Mouse (Mus musculus) lung, postnatal 10 days (tissue): ENCODE results near the gene Fhad1.
A peak's percentile ranks its signal among the peaks of the same experiment; 100 is the strongest.
"Not testable (repeated sequence)": the region's sequence is repeated elsewhere in the genome, so short reads cannot be mapped to it uniquely, and the experiment has no call there.

ENCODE experiments used
- DNase-seq: peaks from one replicate; pipeline ENCODE4 v3.0.0; 2021

Gene Fhad1

DNA sequence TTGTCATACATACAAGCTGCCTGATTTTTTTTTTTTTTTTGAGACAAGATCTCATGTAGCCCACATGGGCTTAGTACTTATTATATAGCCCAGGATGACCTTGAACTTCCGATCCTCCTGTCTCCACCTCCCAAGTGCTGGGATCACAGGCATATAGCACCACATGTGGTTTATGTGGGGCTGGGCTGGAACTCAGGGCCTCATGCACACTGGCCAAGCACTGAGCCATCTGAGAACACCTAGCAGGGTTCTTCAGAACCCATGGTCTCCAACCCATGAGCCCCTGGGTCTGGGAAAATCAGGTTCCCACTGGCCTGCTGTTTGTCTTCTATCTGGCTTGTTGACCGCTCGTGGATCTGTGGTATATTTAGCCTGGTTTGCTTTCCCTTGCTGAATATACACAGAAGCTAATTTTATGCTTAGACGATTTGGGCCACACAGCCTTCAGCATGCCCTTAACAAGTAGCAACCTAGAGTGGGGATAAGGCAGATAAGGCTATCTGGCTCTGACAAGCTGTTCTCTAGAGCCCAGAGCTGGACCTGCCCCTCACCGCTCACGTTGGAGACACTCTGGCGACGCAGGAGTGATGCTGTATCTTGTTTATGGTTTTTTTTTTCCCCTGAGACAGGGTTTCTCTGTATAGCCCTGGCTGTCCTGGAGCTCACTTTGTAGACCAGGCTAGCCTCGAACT lies 24.9 kb upstream of the Fhad1 start:
- DNase-seq = no peak

DNA sequence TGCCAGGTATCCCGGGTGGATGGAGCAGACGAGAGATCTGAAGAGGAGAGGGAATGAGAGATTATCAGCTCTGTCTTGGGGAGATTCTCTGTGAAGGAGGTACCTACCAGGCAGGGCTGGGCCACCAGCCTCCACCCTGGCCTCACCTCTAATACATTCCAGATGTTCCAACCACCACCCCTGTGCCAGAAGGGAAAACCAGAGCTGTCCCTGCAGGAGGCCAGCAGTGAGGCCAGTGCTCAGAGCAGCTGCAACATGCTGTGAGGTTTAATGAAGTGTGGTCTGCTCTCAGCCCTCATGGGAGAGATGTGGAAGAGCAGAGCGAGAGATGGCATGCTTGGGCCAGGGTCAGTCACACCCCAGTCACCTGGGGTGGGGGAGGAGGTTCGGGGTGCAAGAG lies 23.0 kb upstream of the Fhad1 start:
- DNase-seq = no peak

DNA sequence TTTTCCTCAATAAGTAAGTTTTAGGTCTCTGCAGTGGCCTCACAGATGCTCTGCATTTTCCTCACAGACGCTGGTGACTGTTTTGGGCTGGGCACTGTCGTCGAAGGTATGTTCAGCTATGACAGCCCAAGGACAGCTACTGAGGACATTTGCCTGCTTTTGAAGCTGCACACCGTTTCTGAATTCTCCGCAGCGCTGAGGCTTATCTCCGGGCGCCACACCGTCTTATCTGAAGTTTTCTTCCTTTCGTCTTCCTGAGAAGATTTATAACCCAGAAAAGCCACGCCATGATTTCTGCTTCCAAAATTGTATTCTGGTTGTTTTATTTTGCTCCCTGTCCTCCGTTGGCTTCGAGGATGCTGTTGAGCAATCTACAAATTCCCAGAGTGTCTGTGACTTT lies 13.7 kb upstream of the Fhad1 start:
- DNase-seq = no peak

DNA sequence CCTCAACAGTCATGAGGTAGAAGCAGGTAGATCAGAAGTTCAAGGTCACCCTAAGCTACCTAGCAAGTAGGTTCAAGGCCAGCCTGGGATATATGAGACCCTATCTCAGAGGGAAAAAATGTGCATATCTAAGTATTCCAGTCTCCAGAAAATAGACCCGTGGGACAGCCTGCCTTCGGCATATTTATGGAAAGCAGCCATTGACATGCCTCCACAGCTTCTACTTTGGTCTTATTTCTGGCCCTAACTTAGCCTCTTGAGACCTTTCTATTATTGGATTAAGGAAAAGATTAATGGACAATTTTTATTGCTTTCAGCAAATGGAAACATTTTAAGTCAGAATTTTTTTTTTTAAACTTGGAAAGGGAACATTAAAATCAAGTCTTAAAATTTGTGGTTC lies 12.1 kb upstream of the Fhad1 start:
- DNase-seq = no peak

DNA sequence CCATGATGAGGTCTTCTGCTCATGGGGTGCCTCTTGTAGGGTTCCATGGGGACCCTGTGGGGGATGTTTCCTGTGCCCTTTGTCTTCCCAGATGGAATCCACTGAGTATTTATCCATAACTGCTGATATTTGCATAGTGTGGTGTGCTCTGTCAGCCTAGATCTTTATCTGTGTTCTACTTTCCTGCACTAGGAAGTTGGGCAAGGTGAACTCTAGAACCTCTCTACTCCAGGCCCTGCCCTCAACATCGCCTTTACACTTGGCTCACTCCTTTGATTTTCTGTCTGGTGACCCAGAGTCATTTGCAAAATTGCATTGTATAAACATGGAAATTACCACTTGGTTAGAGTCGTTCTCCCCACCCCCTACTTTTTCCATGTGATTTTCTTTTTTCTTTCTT lies 9.7 kb upstream of the Fhad1 start:
- no peak for DNase-seq

DNA sequence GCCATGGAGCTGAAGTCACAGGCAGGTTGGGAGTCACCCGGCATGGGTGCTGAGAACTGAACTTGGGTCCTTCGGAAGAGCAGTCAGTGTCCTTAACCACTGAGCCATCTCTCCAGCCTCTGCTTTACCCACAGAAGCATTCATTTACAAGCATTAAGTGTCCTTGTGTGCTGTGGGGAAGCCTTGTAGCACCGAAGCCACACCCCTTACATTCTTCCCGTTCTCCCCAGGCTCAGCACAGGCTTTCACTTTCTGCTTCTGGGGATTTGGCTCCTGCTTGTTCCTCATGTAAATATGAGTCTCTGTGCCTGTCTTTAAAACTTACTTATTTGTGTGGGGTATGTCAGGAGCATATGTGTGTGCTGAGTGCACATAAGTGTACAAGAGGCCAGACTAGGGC lies 8.3 kb upstream of the Fhad1 start:
- DNase-seq = no peak

DNA sequence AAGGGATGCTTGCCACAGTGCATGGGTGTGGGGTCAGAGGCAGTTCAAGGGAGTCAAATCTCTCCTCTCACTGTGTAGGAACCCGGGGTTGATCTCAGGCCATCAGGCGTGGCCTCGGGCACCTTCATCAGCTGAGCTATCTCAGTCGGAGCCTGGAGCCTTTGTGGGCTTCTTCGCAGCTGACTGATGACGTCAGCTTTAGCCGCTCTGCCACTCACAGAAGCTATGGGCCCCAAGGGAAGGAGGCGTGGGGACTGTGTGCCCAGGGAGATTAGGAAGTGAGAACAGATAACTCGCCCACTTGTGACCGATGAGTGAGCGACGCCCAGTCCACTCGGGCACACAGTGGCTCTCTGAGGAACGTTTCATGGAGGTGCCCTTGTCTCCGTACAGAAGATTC lies 2.8 kb upstream of the Fhad1 start:
- peak; percentile 23 for DNase-seq

DNA sequence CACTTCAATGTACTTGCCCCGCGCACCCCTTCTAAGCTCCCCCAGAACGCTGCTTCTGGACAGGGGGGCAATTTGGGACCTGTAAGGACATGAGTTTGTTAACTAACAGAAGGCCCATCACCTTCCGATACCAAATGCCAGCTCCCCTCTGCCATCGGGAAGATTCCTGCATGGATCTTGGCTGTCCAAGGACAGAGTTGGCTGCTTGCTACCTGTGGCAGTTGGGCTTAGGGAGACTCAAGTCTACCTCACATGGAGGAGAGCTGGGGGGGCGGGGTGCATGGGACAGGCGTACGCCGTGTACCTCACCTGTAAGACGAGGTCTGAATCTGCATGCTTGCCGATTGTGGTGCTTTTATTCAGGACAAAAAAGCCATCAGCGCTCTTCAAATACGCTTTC lies 3.6 kb downstream of the Fhad1 start:
- DNase-seq = no peak

DNA sequence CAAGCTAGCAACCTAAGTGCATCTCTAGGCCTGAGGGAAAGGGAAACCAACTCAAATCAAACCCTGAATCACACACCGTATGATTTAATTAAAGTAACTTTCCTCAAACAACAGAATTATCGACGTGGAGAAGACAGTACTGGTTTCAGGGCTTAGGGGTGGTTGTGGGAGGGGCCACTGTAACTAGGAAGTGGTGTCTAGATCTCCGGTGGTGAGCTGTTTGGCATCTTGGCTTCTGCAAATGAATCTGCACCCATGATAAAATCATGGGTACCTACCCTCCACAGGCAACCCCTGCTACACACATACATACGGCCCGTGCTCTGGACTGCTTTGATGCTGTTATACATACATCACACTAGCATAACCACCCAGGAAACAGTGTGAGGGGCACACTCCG lies 4.4 kb downstream of the Fhad1 start:
- DNase-seq = no peak

DNA sequence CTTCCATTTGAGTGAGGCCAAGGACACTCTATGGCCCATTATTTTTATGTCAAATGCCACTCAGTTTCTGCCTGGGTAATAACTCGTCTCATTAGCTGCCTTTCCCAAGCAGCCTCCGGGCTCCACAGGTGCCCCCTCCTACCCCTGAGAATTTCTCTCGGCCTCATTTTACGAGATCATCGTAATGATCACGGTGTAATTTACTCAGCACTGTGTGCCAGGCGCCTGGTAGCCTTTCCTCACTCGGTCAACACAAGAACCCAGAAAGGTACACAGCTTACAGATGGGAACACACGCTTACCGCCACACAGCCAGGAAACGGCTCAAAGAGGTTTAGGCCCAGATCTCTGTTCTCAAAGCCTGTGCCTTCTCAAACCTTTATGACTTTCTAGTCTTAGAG lies 6.7 kb downstream of the Fhad1 start:
- DNase-seq = no peak

DNA sequence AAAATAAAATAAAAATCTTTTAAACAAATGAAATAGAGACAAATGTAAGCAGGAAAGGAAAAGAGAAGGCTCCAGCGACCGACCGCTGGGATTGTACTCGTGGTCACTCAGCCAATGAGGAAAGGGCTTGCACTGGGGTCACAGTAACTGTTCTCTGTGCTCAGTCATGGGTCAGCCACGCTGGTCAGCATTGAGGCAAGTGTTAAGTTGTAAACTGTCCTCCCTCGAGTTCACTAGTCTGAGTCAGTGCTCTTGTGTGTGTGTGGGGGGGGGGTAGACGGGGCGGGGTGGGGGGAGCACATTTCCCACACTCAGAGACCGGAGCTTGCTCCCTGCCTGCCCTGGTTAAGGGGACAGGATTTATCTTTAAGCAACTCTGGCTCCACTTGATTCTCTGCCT lies 14.3 kb downstream of the Fhad1 start:
- DNase-seq = no peak

DNA sequence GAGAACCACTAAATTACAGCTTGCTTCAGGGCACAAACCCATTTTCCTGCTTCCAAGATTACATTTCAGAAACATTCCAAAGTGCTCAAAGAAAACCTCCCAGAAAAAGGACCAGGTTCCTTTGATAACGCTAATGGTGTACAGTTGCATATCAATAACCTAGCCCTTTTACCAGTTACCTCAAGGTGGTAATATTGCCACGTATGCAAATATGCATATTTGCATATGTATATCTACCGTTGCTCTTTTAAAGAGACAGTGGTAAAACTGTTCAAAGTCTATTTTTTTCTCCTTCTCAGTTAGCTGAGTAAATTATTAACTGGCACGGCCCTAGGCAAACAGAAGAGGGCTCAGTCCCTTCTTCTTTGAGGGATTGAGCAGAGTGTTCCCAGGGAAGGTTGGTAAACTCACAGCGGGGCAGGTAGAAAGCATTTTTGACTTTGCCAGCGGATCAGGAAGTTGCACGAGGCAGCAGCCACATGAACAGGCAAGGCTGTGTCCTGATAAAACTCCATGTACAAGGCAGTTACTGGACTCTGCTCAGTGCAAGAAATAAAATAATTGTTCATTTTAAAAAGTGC lies 15.3 kb downstream of the Fhad1 start:
- DNase-seq = no peak

DNA sequence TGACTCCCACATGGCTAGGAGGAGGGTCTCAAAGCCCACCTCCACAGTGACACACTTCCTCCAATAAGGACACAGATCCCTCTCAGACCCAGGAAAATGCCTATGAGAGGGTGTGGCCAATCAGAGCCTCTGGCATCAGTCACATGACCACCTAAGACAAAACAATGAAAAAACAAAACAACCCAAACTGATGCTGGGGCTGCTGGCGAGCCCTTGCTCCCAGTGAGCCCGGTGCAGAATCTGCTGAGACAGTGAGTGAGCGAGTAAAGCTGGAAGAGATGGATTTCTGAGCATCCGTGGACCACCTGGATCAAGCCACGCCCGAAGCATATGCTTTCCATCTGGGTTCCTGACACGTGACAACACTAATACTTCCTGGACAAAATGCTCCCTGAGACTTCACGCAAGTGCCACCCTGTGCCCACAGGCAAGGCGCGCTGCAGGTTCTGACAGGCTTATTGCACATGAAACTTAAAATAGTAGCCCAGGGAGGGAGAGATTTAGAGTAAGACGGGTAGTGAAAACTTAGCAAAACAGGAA lies 16.5 kb downstream of the Fhad1 start:
- DNase-seq = no peak

DNA sequence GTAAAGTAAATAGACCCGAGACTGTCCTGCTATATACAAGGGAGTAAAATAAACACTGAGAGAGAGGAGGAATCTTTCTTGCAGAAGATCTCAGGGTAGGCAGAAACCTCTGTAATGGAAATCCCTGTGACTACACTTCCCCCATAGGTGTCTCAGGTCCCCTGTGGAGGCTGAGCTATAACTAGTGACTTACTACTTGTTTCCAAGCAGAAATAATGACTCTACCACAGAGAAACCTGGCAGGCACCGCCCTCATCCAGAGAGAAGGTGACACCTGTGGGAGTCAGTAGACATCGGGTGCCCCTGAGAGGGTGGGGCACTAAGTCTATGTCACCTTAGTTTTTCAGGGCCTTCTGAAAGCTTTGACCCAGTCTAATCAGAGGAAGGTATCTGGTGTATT lies 18.0 kb downstream of the Fhad1 start:
- no peak for DNase-seq

DNA sequence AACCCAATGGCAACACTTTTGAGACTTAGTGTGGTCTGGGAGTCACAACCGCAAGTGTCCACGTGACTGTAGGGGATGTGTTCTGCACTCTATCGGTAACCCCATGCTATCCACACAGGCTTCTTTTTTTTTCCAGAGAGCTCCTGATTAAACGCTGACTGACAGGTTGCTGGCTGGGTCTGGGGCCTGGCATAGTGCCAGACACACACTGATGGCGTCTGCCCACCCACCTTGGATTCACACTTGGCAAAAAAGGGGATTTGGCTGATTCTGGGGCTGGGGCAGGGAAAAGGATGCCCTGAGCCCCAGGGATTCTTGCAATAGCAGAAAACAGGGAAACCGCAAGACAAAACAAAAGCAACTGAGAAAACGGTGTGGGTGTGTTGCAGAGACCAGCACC lies 18.8 kb downstream of the Fhad1 start:
- no peak for DNase-seq

DNA sequence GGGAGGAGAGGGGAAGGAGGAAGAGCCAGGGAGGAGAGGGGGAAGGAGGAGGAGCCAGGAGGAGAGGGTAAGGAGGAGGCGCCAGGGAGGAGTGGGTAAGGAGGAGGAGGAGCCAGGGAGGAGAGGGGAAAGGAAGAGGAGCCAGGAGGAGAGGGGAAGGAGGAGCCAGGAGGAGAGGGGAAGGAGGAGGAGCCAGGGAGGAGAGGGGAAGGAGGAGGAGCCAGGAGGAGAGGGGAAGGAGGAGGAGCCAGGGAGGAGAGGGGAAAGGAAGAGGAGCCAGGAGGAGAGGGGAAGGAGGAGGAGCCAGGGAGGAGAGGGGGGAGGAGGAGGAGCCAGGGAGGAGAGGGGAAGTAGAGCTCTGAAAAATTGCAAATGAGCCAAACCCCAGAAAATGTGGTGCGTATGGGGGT lies 20.8 kb downstream of the Fhad1 start:
- not testable (repeated sequence) for DNase-seq

DNA sequence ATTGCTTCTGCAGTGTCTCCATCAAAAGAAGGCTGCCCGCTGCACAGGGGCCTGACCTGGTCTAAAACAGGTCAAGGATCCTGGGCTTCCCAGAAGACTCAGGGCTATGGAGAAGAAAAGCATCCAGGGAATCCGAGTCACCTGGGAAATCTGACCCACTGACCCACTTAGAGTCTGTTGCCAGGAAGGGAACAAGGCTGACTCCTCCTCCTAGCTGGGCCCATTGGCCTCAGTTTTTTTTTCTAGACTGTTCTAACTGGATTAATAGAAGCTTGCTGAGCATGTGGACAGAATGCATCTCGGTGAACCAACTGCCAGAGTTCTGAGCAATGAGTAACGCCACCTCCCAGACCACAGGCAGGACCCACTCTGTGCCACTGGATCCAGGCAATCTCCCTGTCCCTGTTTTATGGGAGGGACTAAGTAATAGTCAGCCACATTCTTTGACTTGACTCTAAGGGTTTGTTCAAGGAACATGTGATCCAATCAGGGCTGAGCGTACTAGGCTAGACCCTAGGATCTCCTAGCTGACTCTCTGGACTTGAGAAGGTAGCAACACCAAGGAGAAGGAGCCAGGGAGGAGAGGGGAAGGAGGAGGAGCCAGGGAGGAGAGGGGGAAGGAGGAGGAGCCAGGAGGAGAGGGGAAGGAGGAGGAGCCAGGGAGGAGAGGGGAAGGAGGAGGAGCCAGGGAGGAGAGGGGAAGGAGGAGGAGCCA lies 21.4 kb downstream of the Fhad1 start:
- DNase-seq = no peak

DNA sequence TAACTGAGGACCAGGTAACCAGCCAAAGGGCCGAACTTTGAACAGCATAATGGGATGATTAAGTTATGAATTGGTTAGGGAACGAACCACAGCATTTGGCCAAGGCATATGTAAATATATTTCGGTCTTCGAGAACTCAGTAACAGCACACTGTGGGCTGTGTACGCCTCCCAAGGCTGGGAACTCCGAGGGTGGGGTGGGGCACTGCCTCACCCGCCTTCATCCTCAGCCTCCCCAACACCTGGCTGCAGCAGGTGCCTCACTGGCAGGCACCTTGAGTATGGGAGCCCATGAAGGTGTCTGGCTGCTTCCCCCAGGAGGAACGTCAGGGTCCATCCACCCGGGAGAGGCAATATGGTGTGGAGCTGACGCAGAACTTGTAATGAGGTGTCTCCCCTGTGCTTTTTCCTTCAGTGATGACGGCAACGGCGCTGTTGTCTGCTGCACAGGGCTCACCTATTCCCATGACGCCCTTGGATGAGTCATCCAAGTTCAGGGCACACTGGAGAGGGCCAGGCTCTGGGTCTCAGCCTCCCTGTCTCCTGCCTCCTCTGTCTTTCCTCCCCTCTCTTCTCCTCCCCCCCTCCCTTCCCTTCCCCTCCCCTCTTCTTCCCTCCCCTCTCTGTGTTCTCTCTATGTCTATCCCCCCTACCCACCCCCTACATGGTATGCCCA lies 22.2 kb downstream of the Fhad1 start:
- DNase-seq = no peak

DNA sequence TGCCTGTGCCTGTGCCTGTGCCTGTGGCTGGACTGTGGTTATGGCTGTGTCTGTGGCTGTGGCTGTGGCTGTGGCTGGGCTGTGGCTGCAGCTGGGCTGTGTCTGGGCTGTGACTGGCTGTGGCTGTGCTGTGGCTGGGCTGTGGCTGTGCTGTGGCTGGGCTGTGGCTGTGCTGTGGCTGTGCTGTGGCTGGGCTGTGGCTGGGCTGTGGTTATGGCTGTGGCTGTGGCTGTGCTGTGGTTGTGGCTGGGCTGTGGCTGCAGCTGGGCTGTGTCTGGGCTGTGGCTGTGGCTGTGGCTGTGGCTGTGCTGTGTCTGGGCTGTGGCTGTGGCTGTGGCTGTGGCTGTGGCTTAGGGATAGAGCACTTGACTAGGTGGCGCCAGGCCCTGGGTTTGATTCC lies 26.7 kb downstream of the Fhad1 start:
- no peak for DNase-seq

DNA sequence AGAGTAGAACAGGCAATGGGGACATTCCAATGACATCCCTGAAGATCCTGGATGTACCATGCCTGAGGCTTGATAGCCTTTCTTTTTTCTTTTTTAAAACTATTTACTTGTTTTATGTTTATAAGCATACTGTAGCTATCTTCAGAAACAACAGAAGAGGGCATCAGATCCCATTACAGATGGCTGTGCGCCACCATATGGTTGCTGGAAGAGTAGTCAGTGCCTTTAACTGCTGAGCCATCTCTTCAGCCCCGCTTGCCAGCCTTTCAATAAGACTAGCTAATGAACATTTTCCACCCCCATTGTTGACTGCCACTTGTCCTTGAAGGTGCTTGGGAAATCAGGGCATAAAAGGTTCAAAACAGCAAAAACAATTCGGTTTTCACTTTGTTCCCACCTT lies 31.2 kb downstream of the Fhad1 start:
- DNase-seq = no peak

DNA sequence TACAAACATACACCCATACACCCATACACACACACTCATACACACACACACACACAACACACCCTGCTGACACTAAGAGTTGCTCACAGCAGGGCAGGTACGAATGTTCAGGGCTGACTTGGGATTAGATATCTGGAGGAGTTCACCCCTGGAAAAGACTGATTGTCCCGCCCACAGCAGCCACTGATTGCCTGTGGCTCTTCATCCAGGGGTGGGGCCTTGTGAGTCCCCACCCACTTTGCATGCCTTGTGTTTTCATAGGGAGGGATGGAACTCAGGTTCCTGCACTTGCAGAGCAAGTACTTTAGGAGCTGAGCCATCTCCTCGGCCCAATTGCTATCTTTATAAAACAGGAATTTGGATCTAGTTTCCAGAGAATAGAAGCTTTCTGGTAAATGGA lies 33.4 kb downstream of the Fhad1 start:
- DNase-seq = no peak

DNA sequence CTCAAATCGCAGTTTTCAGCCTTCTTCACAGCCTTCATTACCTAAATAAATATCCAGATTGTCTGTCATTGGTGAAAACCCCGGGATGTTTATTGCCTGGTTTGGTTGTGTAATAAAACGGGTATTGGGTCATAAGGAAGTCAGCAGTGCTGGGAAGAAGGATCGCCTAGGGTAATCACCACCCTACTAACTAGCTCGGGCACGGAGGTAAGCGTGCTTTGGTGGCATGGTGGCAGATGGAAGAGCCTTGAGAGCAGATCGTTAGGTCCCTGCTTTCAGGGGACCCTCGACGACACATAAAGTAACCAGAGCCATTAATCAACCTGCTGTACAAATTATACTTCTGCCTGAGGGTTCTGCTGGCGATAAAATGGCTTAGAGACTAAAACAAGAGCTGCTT lies 36.3 kb downstream of the Fhad1 start:
- no peak for DNase-seq

DNA sequence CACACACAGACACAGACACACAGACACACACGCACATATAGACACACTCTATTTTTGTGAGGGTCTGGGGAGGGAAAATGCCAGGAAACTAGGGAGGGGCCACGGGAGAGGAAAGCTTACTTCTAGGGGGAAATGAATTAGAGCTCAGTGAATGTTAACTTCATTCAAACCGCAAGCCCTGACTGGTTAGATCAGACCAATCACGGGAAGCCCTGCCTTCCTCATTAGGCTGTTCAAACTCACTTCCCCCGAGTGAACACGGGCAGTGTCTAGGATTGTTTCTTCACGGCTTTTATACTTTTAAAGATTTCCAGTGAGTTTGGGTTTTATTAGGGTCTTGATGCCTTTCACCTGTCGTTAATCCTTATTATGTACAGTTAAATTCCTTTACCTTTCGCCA lies 37.5 kb downstream of the Fhad1 start:
- no peak for DNase-seq

DNA sequence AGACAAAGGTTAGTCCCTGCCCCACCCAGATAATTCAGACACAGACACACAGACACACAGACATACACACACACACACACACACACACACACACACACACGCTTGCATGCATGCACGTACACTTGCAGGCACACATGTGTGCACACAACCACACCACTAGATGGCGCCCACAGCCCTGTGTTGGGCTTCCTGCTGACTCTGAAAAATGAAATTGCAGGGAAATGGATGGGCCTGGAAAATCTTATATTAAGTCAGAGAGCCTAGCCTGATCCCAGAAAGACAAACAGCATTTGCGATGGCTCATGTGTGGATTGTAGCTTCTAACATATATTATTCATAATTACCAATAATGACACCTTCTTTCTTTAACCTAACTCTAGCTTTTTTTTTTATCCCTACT lies 38.7 kb downstream of the Fhad1 start:
- DNase-seq = peak; percentile 55
